Comparison of ENCODE assay signal across 25 mouse cellular contexts in genomic region chr10:28200609-28201008, GRCm38 (mm10).
"Had no signal": no experiment of that assay in that cellular context is flagged by ENCODE, and none has a peak within 500 bp of the region (broad histone marks: within the 10 kb centered on the region; RNA-seq: fewer than 3 reads in every experiment).

No protein-coding gene starts in this region.

- H3K9ac ChIP-seq: heart, embryonic 12.5 days; hindbrain, embryonic 13.5 days; hindbrain, embryonic 15.5 days; intestine, embryonic 15.5 days; limb, embryonic 12.5 days had no signal

- H3K4me1 ChIP-seq: heart, embryonic 10.5 days; hindbrain, embryonic 10.5 days; hindbrain, embryonic 13.5 days; hindbrain, embryonic 15.5 days; intestine, embryonic 15.5 days; limb, embryonic 10.5 days; limb, embryonic 12.5 days had no signal

- H3K27me3 ChIP-seq: heart, embryonic 12.5 days; hindbrain, embryonic 13.5 days; hindbrain, embryonic 15.5 days; intestine, embryonic 15.5 days; limb, embryonic 12.5 days had no signal

- H3K9me3 ChIP-seq: heart, embryonic 10.5 days; heart, embryonic 12.5 days; hindbrain, embryonic 10.5 days; hindbrain, embryonic 13.5 days; hindbrain, embryonic 15.5 days; intestine, embryonic 15.5 days; limb, embryonic 10.5 days; limb, embryonic 12.5 days had no signal

- H3K4me3 ChIP-seq: gastrocnemius, adult 2 months; heart, embryonic 10.5 days; heart, embryonic 12.5 days; hindbrain, embryonic 10.5 days; hindbrain, embryonic 13.5 days; hindbrain, embryonic 15.5 days; intestine, embryonic 15.5 days; layer of hippocampus, adult 2 months; left cerebral cortex, adult 2 months; limb, embryonic 10.5 days; limb, embryonic 12.5 days had no signal

- DNase-seq: gastrocnemius, adult 2 months; gastrocnemius, postnatal 10 days; gastrocnemius, postnatal 25 days; heart, adult 18-20 months; heart, postnatal 10 days; heart, postnatal 4 days; kidney, adult 18-20 months; kidney, adult 8-10 months; kidney, postnatal 10 days; kidney, postnatal 25 days; kidney, postnatal 4 days; liver had no signal

- H3K4me2 ChIP-seq: heart, embryonic 12.5 days; hindbrain, embryonic 13.5 days; hindbrain, embryonic 15.5 days; intestine, embryonic 15.5 days; limb, embryonic 12.5 days; liver, embryonic 11.5 days had no signal

- H3K36me3 ChIP-seq: heart, embryonic 10.5 days; heart, embryonic 12.5 days; hindbrain, embryonic 10.5 days; hindbrain, embryonic 13.5 days; hindbrain, embryonic 15.5 days; intestine, embryonic 15.5 days; limb, embryonic 10.5 days; limb, embryonic 12.5 days had no signal

- H3K27ac ChIP-seq: gastrocnemius, adult 2 months; heart, embryonic 10.5 days; hindbrain, embryonic 10.5 days; hindbrain, embryonic 13.5 days; hindbrain, embryonic 15.5 days; intestine, embryonic 15.5 days; layer of hippocampus, adult 2 months; left cerebral cortex, adult 2 months; limb, embryonic 10.5 days; limb, embryonic 12.5 days had no signal

- ATAC-seq: inflammation-experienced regulatory T-cells, adult 6 months; intestine, embryonic 15.5 days; intestine, postnatal 0 days had no signal
